Mouse (Mus musculus): ENCODE results near the gene Adgrg5. TPM values are rescaled to one million over a fixed set of nuclear protein-coding genes. Genes with fewer than 3 reads are reported as not detected.
A peak's percentile ranks its signal among the peaks of the same experiment; 100 is the strongest.

Gene Adgrg5
- total RNA-seq, 2 experiments from 2014 or later, result not detected

GRCm38 (mm10) chr8:94956078-94956574, 32.6 kb downstream of the Adgrg5 start:
- no peak for DNase-seq (ENCODE audit: low spot score in 2 of 2)
- intact Hi-C loops (cut with DNase I), result no loop called here

GRCm38 (mm10) chr8:94962201-94962600, 38.7 kb downstream of the Adgrg5 start:
- intact Hi-C loops (cut with DNase I), result no loop called here
- DNase-seq (ENCODE audit: low spot score in 2 of 2), result no peak

- intact Hi-C loops (cut with DNase I), result no loop called here
- DNase-seq (ENCODE audit: low spot score in 2 of 2), result no peak
Measured at GRCm38 (mm10) chr8:94964828-94965227, 41.3 kb downstream of the Adgrg5 start.

- intact Hi-C loops (cut with DNase I), result no loop called here
- DNase-seq (ENCODE audit: low spot score in 2 of 2), result no peak
Measured at GRCm38 (mm10) chr8:94966578-94966977, 43.1 kb downstream of the Adgrg5 start.

- intact Hi-C loops (cut with DNase I), result no loop called here
- DNase-seq (ENCODE audit: low spot score in 2 of 2), result no peak
Measured at GRCm38 (mm10) chr8:94967071-94967470, 43.6 kb downstream of the Adgrg5 start.

- intact Hi-C loops (cut with DNase I), result no loop called here
- no peak for DNase-seq (ENCODE audit: low spot score in 2 of 2)
Measured at GRCm38 (mm10) chr8:94967554-94967953, 44.1 kb downstream of the Adgrg5 start.

- intact Hi-C loops (cut with DNase I), result no loop called here
- DNase-seq (ENCODE audit: low spot score in 2 of 2), result no peak
Measured at GRCm38 (mm10) chr8:94973270-94973669, 49.8 kb downstream of the Adgrg5 start.

GRCm38 (mm10) chr8:94973786-94974185, 50.3 kb downstream of the Adgrg5 start:
- DNase-seq (ENCODE audit: low spot score in 2 of 2), result no peak
- intact Hi-C loops (cut with DNase I), result no loop called here

- intact Hi-C loops (cut with DNase I), result no loop called here
- DNase-seq (ENCODE audit: low spot score in 2 of 2), result no peak
Measured at GRCm38 (mm10) chr8:94974467-94975165, 51.1 kb downstream of the Adgrg5 start, which contains the start of gene Adgrg1. Gene Adgrg1, plus strand, starts transcription at chr8:94974751.

GRCm38 (mm10) chr8:94976651-94977417, 53.3 kb downstream of the Adgrg5 start:
- no peak for DNase-seq (ENCODE audit: low spot score in 2 of 2)
- intact Hi-C loops (cut with DNase I), result no loop called here

- DNase-seq (ENCODE audit: low spot score in 2 of 2), result no peak
- intact Hi-C loops (cut with DNase I), result no loop called here
Measured at GRCm38 (mm10) chr8:94978131-94978530, 54.6 kb downstream of the Adgrg5 start.

- no peak for DNase-seq (ENCODE audit: low spot score in 2 of 2)
- intact Hi-C loops (cut with DNase I), result no loop called here
Measured at GRCm38 (mm10) chr8:94978593-94979319, 55.3 kb downstream of the Adgrg5 start.

- DNase-seq (ENCODE audit: low spot score in 2 of 2), result no peak
- intact Hi-C loops (cut with DNase I), result no loop called here
Measured at GRCm38 (mm10) chr8:94980176-94980575, 56.7 kb downstream of the Adgrg5 start.

GRCm38 (mm10) chr8:94980976-94981375, 57.5 kb downstream of the Adgrg5 start:
- no peak for DNase-seq (ENCODE audit: low spot score in 2 of 2)
- intact Hi-C loops (cut with DNase I), result no loop called here

- DNase-seq (ENCODE audit: low spot score in 2 of 2), result no peak
- intact Hi-C loops (cut with DNase I), result no loop called here
Measured at GRCm38 (mm10) chr8:94981848-94982247, 58.4 kb downstream of the Adgrg5 start.

- intact Hi-C loops (cut with DNase I), result no loop called here
- no peak for DNase-seq (ENCODE audit: low spot score in 2 of 2)
Measured at GRCm38 (mm10) chr8:94983146-94983545, 59.7 kb downstream of the Adgrg5 start.

GRCm38 (mm10) chr8:94983881-94984516, 60.5 kb downstream of the Adgrg5 start:
- peak; percentile 55 to 59 for DNase-seq (ENCODE audit: low spot score in 2 of 2)
- intact Hi-C loops (cut with DNase I), result no loop called here

- DNase-seq (ENCODE audit: low spot score in 2 of 2), result no peak
- intact Hi-C loops (cut with DNase I), result no loop called here
Measured at GRCm38 (mm10) chr8:94985023-94985422, 61.5 kb downstream of the Adgrg5 start.

GRCm38 (mm10) chr8:94986676-94987075, 63.2 kb downstream of the Adgrg5 start:
- intact Hi-C loops (cut with DNase I), result no loop called here
- no peak for DNase-seq (ENCODE audit: low spot score in 2 of 2)

- no peak for DNase-seq (ENCODE audit: low spot score in 2 of 2)
- intact Hi-C loops (cut with DNase I), result no loop called here
Measured at GRCm38 (mm10) chr8:94987553-94987952, 64.1 kb downstream of the Adgrg5 start.

Measured in left cerebral cortex, postnatal 36 days (tissue).